Mouse (Mus musculus) cerebellum, adult 18-20 months (tissue): ENCODE data around the gene Arhgap17.
A peak's percentile ranks its signal among the peaks of the same experiment; 100 is the strongest.

ENCODE experiments used
- DNase-seq, 2 experiments: peaks; one replicate each; pipeline ENCODE4 v3.0.0; 2021

Gene Arhgap17

DNA sequence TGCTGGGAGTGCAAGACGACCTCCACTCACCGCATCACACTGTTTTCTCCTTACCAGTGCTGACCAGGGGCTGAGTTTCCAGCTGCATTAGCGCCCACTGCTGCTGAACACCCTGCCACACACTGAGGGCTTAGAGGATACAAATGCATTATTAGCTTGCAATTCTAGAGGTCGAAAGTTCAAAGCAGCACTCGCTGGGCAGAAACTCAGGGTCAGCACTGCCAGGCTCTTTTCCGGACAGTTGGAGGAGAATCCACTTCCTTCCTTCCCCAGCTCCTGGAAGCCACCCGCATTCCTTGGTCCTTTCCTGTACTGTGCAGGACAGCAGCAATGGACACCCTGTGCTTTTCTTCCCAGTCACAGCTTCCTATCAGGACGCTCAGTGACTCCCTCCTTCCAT is 31.4 kb downstream of the Arhgap17 start:
- no peak for DNase-seq

DNA sequence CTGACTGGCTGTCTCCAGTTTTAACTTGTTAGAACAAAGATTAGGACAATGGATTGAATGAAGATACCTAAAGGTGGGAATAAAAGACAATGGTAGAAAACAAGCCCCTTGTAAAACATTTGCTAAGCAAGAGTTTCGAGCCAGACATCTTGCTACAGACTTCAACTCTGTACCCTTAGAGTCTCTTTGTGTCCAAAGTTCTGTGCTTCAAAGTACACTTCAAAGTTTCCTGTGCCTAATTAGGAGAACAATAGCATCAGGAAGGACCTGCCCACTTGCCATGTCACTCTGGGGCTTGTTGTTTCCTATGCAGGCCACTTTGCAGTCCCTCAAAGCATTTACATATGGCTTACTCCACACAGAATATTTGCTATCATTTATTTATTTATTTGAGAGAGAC is 33.4 kb downstream of the Arhgap17 start:
- DNase-seq = no peak

DNA sequence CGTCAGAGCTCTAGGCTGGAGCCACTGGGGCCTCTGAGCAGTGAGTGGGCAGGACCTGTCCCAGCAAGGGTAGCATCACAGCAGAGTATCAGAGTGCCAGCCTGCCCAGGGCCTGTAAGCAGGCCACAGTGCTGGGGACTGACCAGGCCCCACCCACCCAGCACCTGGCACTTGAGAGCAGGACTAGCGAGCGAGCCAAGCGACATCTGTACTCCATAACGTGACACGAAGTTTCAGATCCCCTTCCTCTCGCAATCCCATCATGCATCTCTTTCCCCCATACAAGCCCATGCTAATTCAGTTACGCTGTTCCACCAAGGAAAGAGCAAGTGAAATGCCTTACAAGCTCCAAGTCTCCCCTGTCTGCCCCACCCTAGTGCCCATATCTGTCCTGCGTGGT is 39.2 kb downstream of the Arhgap17 start:
- no peak for DNase-seq

DNA sequence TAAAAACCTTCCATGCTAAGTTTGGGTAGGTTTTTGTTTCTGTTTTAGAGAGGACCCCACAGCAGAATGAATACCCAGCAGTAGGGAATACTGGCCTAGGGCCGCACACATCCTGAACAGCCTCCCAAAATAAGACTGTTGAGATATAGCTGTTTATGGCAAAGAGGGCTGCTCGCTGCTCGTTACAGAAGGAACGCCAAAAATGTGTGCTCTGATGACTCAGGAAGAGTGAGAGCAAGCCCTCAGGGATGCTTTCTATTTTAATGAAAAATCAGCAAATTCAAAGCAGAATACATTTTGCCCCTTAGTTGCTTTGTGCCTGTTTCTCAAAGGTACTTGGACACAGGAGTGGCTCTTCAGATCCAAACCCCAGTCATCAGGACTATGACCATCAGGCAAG is 41.8 kb downstream of the Arhgap17 start:
- DNase-seq = no peak

DNA sequence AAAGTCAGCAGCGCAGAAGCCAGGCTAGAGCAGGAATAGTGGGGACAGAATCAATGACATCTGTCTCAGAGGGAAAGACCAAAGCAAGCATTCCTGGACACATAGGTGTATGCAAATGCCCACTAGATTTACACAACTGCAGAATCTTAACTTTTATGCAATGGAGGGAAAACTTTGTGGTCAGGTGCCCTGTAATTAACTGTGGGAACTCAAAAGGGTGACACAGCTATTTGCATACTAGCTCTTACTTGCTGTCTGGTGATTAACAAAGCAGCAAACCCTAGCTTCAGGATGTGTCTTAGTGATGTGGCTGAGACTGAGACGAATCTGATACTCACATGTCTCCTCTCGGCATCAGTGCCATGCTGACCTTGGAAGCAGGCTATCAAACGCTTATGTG is 42.8 kb downstream of the Arhgap17 start:
- DNase-seq = no peak

DNA sequence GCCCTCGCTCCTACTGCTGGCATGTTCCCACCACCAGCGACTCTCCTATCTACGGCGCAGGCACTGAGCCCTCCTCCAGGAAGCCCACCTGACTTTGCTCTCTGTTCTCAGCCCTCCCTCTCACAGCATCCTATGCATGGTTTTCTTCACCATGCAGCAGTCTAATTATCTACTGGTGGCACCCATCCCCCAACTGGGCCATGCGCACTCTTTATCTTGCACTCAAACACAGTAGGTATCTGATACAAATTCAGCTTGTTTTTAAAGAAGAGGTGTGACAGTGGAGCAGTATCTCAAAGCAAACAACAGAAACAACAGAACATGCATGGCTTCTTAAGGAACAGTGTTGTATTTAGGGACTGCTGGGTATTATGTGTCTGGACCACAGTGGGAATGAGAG is 43.7 kb downstream of the Arhgap17 start:
- no peak for DNase-seq

DNA sequence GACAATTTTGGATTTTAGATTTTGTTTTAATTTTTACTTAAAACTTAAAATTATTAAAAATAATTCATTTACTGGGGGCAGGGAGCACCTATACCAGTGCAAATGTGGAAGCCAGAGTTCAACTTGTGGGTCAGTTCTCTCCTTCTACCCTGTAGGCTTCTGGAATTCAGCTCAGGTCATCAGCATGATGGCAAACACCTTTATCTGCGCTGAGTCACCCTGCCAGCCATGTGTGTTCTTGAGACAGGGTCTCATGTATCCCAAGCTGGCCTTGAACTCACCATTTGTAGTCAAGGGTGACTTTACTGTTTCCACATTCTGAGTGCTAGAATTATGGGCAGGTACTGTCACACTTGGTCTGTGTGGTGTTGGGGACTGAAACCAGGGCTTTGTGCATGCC is 45.6 kb downstream of the Arhgap17 start:
- no peak for DNase-seq

DNA sequence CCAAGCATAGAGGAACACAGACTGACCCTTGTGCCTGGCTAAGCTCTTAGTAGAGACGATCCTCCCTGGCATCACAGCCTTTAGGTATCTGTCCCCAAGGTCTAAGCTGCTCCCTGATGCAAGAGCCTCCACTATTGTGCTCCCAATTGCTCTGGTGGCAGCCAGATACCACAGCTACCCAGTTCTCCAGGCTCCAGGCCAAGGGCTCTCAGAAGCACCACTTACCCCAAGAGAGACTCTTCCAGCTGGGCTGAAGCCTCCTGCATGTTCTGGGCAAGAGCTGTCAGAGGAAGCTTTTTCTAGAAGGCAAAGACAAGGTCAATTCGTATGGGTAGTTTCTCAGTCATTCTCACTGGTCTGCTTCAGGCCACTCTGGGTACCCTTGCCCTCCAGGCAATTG is 46.3 kb downstream of the Arhgap17 start:
- DNase-seq = no peak

DNA sequence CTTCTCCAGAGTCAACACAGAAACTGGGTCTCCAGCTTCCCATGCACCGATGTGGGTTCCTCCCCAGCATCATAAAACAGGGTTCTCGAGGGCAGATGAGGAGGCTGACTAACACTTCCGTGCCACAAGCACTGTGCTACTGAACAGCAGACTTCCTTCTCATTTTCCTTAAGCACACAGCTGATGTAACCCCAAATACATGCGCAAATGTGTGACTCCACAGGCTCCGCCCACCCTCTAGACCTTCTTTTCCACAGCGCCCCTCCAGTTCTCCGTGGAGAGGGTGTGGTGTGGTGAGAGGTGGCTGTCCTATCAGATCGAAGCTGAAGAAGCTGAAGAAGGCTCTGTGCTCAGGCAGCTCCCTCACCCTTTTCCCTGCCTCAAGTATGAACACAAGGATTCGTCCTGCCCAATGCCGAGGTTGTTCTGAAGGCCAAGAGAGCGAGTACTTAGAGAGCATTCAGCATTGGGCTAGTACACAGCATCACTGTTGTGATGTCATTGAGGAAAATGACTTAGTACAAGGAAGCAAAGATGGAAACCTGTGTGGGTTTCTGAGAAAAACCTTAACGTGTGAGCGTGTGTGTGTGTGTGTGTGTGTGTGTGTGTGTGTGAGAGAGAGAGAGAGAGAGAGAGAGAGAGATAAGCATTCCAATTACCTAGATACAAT is 47.1 kb downstream of the Arhgap17 start:
- no peak for DNase-seq

DNA sequence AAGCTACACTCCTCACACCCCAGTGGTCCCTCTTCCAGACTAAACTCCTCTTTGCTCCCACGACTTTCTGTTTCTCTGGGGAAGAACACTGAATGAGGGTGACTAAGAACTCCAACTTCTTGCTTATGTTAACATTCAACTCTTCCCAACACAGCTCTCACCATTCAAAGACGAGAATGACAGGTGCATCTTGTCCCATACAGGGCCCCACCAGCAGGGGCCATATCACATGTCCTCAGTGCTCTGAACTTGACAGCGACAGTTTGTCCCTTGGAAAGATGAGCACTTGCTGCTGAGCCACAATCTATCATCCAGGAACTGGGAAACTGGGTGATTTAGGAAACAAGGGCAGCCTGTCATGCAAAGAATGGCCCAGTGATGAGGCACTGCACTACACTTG is 57.0 kb downstream of the Arhgap17 start:
- no peak for DNase-seq

DNA sequence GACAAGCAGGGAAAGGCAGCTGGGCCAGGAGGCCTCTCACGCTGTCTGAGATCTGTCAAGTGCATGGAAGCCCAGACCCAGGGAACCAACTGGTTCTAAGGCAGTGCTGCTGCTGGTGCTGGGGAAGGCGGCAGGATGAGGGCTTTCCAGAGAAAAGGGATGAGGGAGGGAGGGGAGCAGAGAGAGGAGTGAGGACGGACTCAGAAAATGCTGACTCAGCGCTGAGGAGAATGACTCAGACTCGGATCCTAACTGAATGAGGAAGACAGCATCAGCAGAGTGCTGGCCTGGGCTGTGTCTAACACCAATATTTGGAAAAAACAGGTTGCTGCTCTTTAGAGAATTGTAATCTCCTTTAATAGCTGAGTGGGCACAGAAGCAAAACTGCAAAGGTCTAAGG is 57.9 kb downstream of the Arhgap17 start:
- no peak for DNase-seq

DNA sequence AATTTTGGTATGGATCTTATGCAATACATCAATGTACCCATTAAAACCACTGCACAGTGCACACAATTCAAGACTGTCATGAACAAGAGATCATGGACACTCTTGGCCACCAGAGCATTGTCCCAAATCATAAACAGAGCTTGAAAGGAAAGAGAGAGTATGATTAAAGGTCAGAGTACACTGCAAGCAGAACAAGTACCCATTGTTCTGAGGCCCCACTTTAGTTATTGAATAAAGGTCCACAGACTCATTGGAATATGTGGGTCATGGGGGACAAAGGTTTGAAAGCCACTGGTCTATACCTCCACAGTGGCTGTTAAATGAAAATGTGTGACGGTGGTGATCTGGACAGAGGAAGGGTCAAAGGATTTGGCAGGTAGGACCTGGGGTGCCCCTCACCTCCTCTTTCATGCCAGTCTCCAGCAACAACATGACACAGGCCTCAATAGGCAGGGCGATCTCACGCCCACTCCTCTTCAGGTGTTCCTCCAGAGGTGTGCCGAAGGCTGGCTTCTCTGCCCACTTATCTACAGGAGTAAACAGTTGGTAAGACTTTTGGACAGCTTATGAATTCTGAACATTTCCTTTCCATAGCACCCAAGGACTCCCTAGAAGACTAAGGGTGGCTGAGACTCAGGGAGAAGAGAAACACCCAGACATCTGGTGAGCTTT is 61.7 kb downstream of the Arhgap17 start:
- no peak for DNase-seq

DNA sequence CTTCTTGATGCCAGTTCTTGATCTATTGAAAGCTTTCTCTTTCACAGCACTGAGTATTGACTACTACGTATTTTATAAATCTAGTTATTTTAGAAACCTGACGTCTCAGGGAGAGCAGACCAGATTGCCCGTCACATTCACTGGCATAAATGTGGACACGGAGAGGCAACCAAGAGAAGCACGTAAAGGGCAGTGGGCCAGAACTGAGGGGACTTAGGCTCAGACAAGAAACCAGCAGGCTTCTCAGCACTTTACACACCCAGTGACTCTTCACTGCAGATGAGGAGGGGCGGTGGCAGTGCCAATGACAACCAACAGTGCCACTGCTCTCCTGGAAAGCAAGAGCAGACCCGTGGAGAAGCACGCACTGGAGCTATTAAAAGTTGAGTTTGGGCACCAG is 62.5 kb downstream of the Arhgap17 start:
- DNase-seq = no peak

DNA sequence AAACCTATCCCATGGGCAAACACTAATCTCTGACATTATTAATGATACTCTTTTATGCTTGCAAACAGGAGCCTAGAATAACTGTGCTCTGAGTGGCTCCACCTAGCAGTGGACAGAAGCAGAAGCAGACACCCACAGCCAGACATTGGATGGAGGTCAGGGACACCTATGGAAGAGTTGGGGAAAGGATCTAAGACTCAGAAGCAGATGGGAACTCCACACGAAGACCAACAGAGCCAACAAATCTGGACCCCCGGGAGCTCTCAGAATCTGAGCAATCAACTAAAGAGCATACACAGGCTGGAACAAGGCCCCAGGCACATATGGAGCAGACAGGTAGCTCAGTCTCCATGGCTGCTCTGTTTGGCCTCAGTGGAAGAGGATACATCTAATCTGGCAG is 64.3 kb downstream of the Arhgap17 start:
- DNase-seq = peak; percentile 47 to 60

DNA sequence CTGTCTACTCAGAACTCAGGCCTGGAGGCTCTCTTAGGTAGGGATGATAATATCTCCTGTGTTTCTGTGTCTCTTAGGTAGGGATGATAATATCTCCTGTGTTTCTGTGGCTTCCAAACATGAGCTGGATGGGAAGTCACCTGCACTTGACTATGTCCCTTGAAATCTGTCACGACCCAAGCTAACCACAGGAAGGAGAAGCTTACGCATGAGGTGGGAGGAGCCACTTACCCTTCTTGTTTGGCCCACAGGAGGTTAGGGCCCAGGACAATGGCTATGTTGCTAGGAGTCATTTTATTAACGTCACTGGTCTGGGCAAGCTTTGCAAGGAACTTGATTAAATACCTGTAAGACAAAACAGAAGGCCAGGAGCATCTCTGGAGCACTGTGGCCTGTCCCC is 69.5 kb downstream of the Arhgap17 start:
- no peak for DNase-seq

DNA sequence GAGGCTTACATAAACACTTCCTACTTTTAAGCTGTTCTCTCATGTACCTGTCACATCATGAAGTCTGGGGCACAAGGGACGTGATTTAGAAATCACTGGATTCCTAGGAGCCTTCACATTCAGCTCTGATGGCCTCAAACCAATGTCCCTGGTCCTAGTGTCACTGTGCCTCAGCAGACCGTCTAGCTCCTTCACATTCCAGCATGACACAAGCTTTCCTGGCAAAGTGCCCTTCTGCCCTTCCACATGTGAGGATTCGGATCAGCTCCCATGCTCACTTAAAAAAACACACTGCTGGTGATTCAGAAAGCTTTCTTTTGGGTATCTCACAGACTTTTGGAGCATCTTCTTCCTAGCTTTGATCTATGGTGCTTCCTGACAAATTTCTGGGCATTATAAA is 71.5 kb downstream of the Arhgap17 start:
- peak; percentile 51 to 60 for DNase-seq

DNA sequence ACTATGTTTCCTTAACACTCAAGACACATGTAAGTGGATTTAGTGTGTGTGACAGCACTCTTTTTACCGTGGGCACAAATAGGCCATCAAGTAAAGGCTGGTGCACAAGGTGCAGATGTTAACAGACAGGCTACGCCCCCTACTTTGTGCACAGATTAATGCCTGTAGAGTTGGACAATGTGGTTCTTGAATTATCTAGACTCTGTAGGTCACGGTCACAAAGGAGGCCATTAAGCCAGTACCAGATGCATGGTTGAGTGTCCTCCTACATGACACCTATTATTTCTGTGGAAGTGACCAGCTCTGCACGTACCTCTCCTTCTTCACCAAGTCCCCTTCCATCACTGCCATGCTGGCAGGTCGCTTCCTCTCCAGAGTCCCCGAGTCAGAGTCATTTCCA is 73.6 kb downstream of the Arhgap17 start:
- DNase-seq = no peak

DNA sequence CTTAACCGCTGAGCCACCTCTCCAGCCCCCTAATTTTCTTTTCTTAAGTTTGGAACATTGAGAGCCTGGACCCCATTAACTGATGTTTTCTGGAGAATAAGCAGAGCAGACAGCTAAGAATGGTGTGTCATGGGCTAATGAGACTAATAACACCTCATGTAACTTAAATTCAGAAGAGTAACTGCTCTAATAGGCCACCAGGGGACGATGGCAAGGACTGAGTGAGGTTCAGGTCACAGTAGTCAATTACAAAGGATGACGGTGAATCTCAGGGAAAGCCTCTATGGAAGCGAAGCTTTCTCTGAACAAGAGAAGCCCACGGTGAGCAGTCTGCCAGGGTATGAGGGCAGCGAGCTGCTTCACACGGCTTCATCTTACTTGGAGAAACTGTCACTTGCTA is 74.3 kb downstream of the Arhgap17 start:
- no peak for DNase-seq

DNA sequence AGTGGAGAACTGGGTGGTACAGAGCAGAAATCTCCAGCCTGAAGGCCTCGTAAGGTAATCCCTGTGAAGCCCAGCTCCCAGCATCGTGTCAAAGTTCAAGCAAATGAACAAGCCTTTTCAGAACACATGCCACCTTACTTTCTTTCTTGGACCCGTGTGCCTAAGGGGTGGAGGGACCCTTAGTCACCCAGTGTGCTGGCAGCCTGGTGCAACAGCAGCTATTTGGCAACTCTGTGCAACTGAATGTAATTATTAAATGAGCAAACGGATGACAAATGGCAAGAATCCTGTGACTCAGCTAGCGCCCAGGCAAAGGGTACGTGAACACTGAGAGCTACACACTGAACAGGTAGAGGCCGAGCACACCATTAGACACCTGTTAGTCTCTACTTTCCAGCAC is 75.8 kb downstream of the Arhgap17 start:
- DNase-seq = no peak

DNA sequence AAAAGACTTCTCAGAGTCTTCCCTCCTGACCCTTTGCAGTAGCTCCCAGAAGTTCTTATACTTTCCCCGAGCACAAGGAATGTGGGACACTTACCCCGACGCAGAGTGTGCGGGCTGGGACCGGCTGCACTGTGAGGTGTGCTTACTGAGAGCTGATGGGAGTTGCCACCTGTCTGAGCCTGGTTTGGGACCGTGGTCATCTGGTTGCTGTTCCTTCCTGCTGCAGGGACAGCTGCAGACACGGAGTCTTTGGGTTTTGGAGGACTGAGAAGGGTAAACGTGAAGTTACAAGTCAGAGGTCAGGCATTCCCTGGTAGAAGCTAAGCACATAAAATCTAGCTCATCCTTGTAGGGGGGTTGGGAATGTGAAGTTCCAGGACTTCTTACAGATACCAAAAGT is 77.8 kb downstream of the Arhgap17 start:
- no peak for DNase-seq

DNA sequence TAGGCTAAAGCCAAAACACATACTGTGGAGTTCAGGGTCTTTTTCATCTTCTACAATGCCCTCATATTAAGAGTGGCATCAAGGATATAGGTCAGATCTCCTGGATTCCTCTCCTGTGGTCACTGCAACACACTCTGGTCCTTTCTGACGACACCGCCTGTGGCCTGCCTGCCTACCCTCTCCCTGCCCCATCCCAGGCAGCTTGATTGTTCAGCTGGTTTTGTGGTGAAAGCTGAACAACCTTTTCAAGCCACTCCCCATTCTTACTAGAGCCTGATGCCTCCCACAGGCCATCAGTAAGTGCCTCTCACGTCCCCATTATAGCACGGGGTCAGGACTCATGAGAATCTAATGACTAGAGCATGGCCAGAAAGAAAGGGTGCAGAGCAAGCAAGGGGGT is 80.5 kb downstream of the Arhgap17 start:
- no peak for DNase-seq

DNA sequence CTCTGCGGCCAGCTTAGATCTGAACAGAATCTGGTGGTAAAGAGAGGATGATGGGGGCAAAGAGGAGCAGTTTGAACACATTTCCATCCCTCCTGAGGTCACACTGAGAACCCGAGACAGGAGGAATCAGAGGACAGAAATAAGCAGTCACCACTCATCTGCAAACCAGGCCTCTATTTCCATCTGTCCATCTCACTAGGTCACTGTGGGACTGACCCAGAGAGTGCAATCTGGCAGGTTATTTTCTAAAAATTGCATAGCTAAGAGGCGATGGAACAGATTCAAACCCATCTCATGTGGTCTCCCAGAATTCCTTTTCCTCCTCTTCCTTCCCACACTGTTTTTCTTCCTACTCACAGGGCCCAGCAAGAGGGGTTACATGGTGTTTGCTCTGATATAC is 81.8 kb downstream of the Arhgap17 start:
- DNase-seq = peak; percentile 50 to 64

DNA sequence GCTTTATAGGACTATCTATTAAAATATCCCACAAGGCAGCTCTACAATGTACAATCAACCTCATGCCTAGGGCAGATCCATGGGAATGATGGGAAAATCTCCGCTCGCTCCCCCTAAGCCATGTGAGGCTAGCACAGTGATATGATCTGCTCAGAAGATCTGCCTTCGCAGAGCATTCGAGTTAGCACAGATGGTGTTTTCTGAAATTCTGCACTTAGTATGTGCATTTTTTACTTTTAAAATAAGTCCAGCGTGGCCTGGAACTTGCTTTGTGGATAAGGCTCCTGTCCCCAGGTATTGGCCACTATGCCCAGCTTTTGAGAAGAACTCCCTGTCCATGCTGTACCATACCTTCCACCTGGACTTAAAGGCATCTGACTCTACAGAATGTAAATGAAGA is 83.8 kb downstream of the Arhgap17 start:
- no peak for DNase-seq

DNA sequence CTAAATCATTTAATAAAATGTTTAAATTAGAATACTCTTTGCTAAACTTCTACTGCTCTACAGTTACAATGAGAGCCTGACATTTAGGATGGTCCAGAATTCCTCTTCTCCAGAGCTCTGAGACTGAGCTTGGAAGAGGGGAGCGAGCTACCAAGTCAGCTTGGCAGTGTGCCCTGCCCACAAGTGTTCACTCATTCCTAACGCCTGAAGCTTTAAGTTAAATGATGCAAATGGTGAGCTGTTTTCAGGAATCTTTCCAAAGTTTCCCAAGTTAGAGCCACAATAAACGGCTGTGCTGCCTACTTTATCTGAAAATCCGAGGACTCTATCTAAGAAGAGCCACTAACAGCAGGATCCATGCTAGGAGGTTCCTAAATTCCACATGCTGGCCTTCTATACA is 85.9 kb downstream of the Arhgap17 start:
- no peak for DNase-seq

DNA sequence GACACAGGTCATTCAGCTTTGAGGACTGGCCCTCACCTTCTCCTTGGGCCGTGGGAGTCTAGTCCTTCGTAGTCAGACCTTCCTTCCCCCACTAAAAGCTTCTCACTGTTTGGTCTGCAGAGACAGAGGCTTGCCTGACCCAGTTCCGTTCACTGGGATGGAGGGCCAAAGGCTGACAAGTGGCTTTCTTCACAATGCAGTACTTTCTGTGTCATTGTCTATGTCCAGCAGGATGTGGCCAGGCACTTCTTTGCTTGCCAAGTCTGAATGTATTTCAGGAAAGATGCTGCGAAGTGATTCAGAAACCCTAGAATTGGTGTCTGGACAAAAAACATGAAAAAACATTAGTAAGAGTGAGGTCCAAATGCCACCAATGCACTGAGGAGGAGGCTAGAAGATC is 89.9 kb downstream of the Arhgap17 start:
- peak in 1 of 2 experiments; percentile 18 for DNase-seq
